Mouse (Mus musculus) hindbrain, embryonic 14.5 days (tissue): ENCODE data around the gene Gpc5. TPM values are rescaled to one million over a fixed set of nuclear protein-coding genes. Genes with fewer than 3 reads are reported as not detected.

Source experiments
- ATAC-seq: fragments of 200-750 bp; cut with Nextera tagmentation; 2 replicates; pipeline ENCODE4 v1.8.0; 2017; ENCODE audit warnings: moderate number of reproducible peaks, mild to moderate bottlenecking, moderate TSS enrichment, moderate library complexity; ENCODE audit not compliant: low FRiP score
- DNase-seq: peaks from one replicate; pipeline ENCODE4 v3.0.0-alpha.2; 2015; ENCODE audit warnings: low spot score
- H3K27ac ChIP-seq: fragments of 300-500 bp; sonication (generic); 2 replicates; pipeline ENCODE4 v1.5.1; 2014; ENCODE audit warnings: mild to moderate bottlenecking, moderate library complexity
- H3K27me3 ChIP-seq: fragments of 300-500 bp; sonication (generic); 2 replicates; pipeline ENCODE4 v1.6.1; 2014; ENCODE audit warnings: mild to moderate bottlenecking, low read length, mixed read lengths; ENCODE audit not compliant: control insufficient read depth, insufficient read depth
- H3K36me3 ChIP-seq: fragments of 300-500 bp; sonication (generic); replicated peaks from 2 replicates; pipeline ENCODE4 v1.6.1; 2014; ENCODE audit not compliant: control insufficient read depth, insufficient read depth
- H3K4me1 ChIP-seq: fragments of 300-500 bp; sonication (generic); replicated peaks from 2 replicates; pipeline ENCODE4 v1.6.1; 2014; ENCODE audit warnings: antibody characterized with exemption, low read length, mixed read lengths; ENCODE audit not compliant: control insufficient read depth, insufficient read depth
- H3K4me2 ChIP-seq: fragments of 300-500 bp; sonication (generic); replicated peaks from 2 replicates; pipeline ENCODE4 v1.6.1; 2014; ENCODE audit warnings: mild to moderate bottlenecking, moderate library complexity
- H3K4me3 ChIP-seq: fragments of 300-500 bp; sonication (generic); replicated peaks from 2 replicates; pipeline ENCODE4 v1.5.1; 2014; ENCODE audit warnings: mild to moderate bottlenecking, low read length
- H3K9ac ChIP-seq: fragments of 300-500 bp; sonication (generic); 2 replicates; pipeline ENCODE4 v1.6.1; 2014
- H3K9me3 ChIP-seq: fragments of 300-500 bp; sonication (generic); 2 replicates; pipeline ENCODE4 v1.6.1; 2016; ENCODE audit warnings: low read length; ENCODE audit not compliant: control insufficient read depth
- WGBS: fragments of 180-500 bp; shearing (Covaris S2); extraction: QIAGEN DNeasy Blood & Tissue Kit; methylation state at CpG from one replicate; pipeline ENCODE4 v1.1.7; 2014; 5-methylcytosine and 5-hydroxymethylcytosine counted together
- polyA plus RNA-seq: library from polyadenylated mRNA; unstranded; fragments of >200 nt; fragmentation: Nextera tagmentation; extraction: Ambion mirVana; gene quantifications from 2 replicates; pipeline ENCODE4 v1.2.1, GENCODE M21; 2014

Gpc5 gene
- polyA plus RNA-seq, 1 experiment from 2014 or later, result 11.9 TPM

- H3K4me2 ChIP-seq, result no peak overlapping the region
- H3K4me1 ChIP-seq, result no peaks in the 10 kb centered on the region
- H3K27ac ChIP-seq, result no peak overlapping the region
- H3K9ac ChIP-seq, result no peak overlapping the region
- WGBS, result 14% methylated on average over 2 of the region's 2 CpGs
- H3K9me3 ChIP-seq, result no peaks in the 10 kb centered on the region
- ATAC-seq (peak; percentile 60; the same call in 1 of the 2 replicates), DNase-seq (peak; percentile 29)
- no peaks in the 10 kb centered on the region for H3K27me3 ChIP-seq
- H3K36me3 ChIP-seq, result no peaks in the 10 kb centered on the region
- no peak overlapping the region for H3K4me3 ChIP-seq
Observed at GRCm38 (mm10) chr14:115804751-115805150, 712.7 kb downstream of the Gpc5 start.

- H3K27me3 ChIP-seq, result no peaks in the 10 kb centered on the region
- H3K4me3 ChIP-seq, result no peak overlapping the region
- DNase-seq (peak; percentile 70), ATAC-seq (no peak)
- H3K36me3 ChIP-seq, result no peaks in the 10 kb centered on the region
- H3K4me1 ChIP-seq, result no peaks in the 10 kb centered on the region
- 14% methylated on average over 1 of the region's 1 CpGs for WGBS
- no peaks in the 10 kb centered on the region for H3K9me3 ChIP-seq
- H3K27ac ChIP-seq, result no peak overlapping the region
- H3K4me2 ChIP-seq, result no peak overlapping the region
- no peak overlapping the region for H3K9ac ChIP-seq
Observed at GRCm38 (mm10) chr14:115819021-115819420, 727.0 kb downstream of the Gpc5 start.

- WGBS, result 47% methylated on average over 7 of the region's 7 CpGs
- ATAC-seq (peak; percentile 86; the same call in 1 of the 2 replicates), DNase-seq (no peak)
- Histone ChIP-seq H3K9me3 (no peaks in the 10 kb centered on the region), H3K27ac (no peak overlapping the region), H3K9ac (no peak overlapping the region), H3K4me3 (no peak overlapping the region), H3K4me1 (no peaks in the 10 kb centered on the region), H3K4me2 (no peak overlapping the region), H3K36me3 (no peaks in the 10 kb centered on the region), H3K27me3 (no peaks in the 10 kb centered on the region)
Observed at GRCm38 (mm10) chr14:115821657-115822056, 729.6 kb downstream of the Gpc5 start.

- Histone ChIP-seq H3K27ac (no peak overlapping the region), H3K9me3 (0 out of 2 replicates have a peak, but pooled peaks cover 5% of the 10 kb centered on the region), H3K4me2 (no peak overlapping the region), H3K36me3 (no peaks in the 10 kb centered on the region), H3K4me1 (no peaks in the 10 kb centered on the region), H3K27me3 (no peaks in the 10 kb centered on the region), H3K9ac (no peak overlapping the region), H3K4me3 (no peak overlapping the region)
- DNase-seq, result no peak
- 73% methylated on average over 5 of the region's 5 CpGs for WGBS
- ATAC-seq, result no peak
Observed at GRCm38 (mm10) chr14:115830485-115830884, 738.5 kb downstream of the Gpc5 start.

GRCm38 (mm10) chr14:115831219-115831755 lies 739.3 kb downstream of the Gpc5 start:
- no peaks in the 10 kb centered on the region for H3K36me3 ChIP-seq
- DNase-seq (peak; percentile 93), ATAC-seq (no peak)

GRCm38 (mm10) chr14:115831854-115832625 lies 740.0 kb downstream of the Gpc5 start:
- Histone ChIP-seq H3K4me2 (no peak overlapping the region), H3K9ac (no peak overlapping the region), H3K9me3 (0 out of 2 replicates have a peak, but pooled peaks cover 5% of the 10 kb centered on the region), H3K36me3 (no peaks in the 10 kb centered on the region), H3K27me3 (no peaks in the 10 kb centered on the region), H3K4me3 (no peak overlapping the region), H3K27ac (no peak overlapping the region), H3K4me1 (no peaks in the 10 kb centered on the region)
- ATAC-seq, result no peak
- DNase-seq, result no peak
- WGBS, result 75% methylated on average over 10 of the region's 10 CpGs

More at GRCm38 (mm10) chr14:115831219-115831755, 739.3 kb downstream of the Gpc5 start:
- Histone ChIP-seq H3K9me3 (0 out of 2 replicates have a peak, but pooled peaks cover 5% of the 10 kb centered on the region), H3K4me2 (no peak overlapping the region), H3K4me1 (no peaks in the 10 kb centered on the region), H3K9ac (no peak overlapping the region), H3K4me3 (no peak overlapping the region), H3K27ac (no peak overlapping the region), H3K27me3 (no peaks in the 10 kb centered on the region)
- WGBS, result under 1% methylated on average over 7 of the region's 7 CpGs

GRCm38 (mm10) chr14:115843783-115844182 lies 751.8 kb downstream of the Gpc5 start:
- DNase-seq, result no peak
- Histone ChIP-seq H3K9ac (no peak overlapping the region), H3K27ac (no peak overlapping the region), H3K9me3 (no peaks in the 10 kb centered on the region), H3K4me3 (no peak overlapping the region), H3K4me1 (no peaks in the 10 kb centered on the region), H3K36me3 (no peaks in the 10 kb centered on the region), H3K4me2 (no peak overlapping the region), H3K27me3 (no peaks in the 10 kb centered on the region)
- no peak for ATAC-seq
- 83% methylated on average over 2 of the region's 2 CpGs for WGBS

GRCm38 (mm10) chr14:115844773-115845427 lies 752.9 kb downstream of the Gpc5 start:
- 78% methylated on average over 1 of the region's 1 CpGs for WGBS
- no peak overlapping the region for H3K27ac ChIP-seq
- no peaks in the 10 kb centered on the region for H3K36me3 ChIP-seq
- H3K4me2 ChIP-seq, result no peak overlapping the region
- ATAC-seq, result no peak
- H3K27me3 ChIP-seq, result no peaks in the 10 kb centered on the region
- H3K9me3 ChIP-seq, result no peaks in the 10 kb centered on the region
- no peak for DNase-seq
- H3K4me1 ChIP-seq, result no peaks in the 10 kb centered on the region
- H3K9ac ChIP-seq, result no peak overlapping the region
- H3K4me3 ChIP-seq, result no peak overlapping the region

GRCm38 (mm10) chr14:115869127-115869526 lies 777.1 kb downstream of the Gpc5 start:
- no peaks in the 10 kb centered on the region for H3K4me1 ChIP-seq
- no peak for ATAC-seq
- H3K4me2 ChIP-seq, result no peak overlapping the region
- 75% methylated on average over 3 of the region's 3 CpGs for WGBS
- no peaks in the 10 kb centered on the region for H3K36me3 ChIP-seq
- no peaks in the 10 kb centered on the region for H3K27me3 ChIP-seq
- no peak overlapping the region for H3K4me3 ChIP-seq
- DNase-seq, result no peak
- H3K9ac ChIP-seq, result no peak overlapping the region
- no peaks in the 10 kb centered on the region for H3K9me3 ChIP-seq
- no peak overlapping the region for H3K27ac ChIP-seq
